Comparison of ENCODE assay signal across 7 mouse cellular contexts in genomic region chr3:37724171-37724804, GRCm38 (mm10). TPM values are rescaled to one million over a fixed set of nuclear protein-coding genes. Genes with fewer than 3 reads are reported as not detected.
DNase-seq lines count a peak whose midpoint lies in the region; ATAC-seq and TF ChIP-seq lines count a peak whose summit lies in the region.

Gene Gm5148, minus strand, starts transcription at chr3:37724490.

- H3K9me3 ChIP-seq in liver, embryonic 12.5 days (replicated peaks), result no peaks in the 10 kb centered on the region

- peak within 1 kb of the TSS; percentile 15; the same call in 1 of the 2 replicates for H3K9ac ChIP-seq in liver, embryonic 12.5 days

- peak within 1 kb of the TSS; percentile 60 for H3K4me2 ChIP-seq in liver, embryonic 12.5 days

- H3K4me3 ChIP-seq in liver, embryonic 12.5 days, result peak within 1 kb of the TSS; percentile 35
- H3K4me3 ChIP-seq in testis, adult 2 months (ENCODE audit: control insufficient read depth, low read depth, low read length), result peak within 1 kb of the TSS; percentile 85

- no peak for TF ChIP-seq CTCF in testis, adult 2 months (IDR thresholded peaks at IDR 0.05; ENCODE audit: control insufficient read depth, insufficient read depth, insufficient replicate concordance, low read depth, low read length)

- peak; percentile 50 for DNase-seq in WW6 (ENCODE audit: low read depth, low spot score)
- DNase-seq in cerebellum, postnatal 10 days, result peak; percentile 87 to 88
- DNase-seq in kidney, postnatal 14 days, result peak; percentile 93

- peak within 1 kb of the TSS; percentile 21; the same call in 1 of the 2 replicates for H3K27ac ChIP-seq in liver, embryonic 12.5 days
- peak within 1 kb of the TSS; percentile 32; the same call in 1 of the 2 replicates for H3K27ac ChIP-seq in testis, adult 2 months (ENCODE audit: control insufficient read depth, insufficient read depth, low read depth, low read length)

- 0 out of 2 replicates have a peak, but pooled peaks have one; percentile 5 for ATAC-seq in granulocyte monocyte progenitor cell, adult 5-6 weeks (replicated peaks; ENCODE audit: poor library complexity, severe bottlenecking)
- peak; percentile 25; the same call in 1 of the 2 replicates for ATAC-seq in liver, embryonic 12.5 days
- no peak for ATAC-seq in monocyte, adult 5-6 weeks (replicated peaks; ENCODE audit: insufficient number of reproducible peaks, low FRiP score, low TSS enrichment, poor library complexity, severe bottlenecking)

- peaks cover 63% of the 10 kb centered on the region for H3K27me3 ChIP-seq in liver, embryonic 12.5 days (replicated peaks)
- H3K27me3 ChIP-seq in testis, adult 2 months (ENCODE audit: control insufficient read depth, insufficient read depth, low read length), result no peaks in the 10 kb centered on the region

- H3K4me1 ChIP-seq in liver, embryonic 12.5 days, result peaks cover 32% of the 10 kb centered on the region
- peaks cover 16% of the 10 kb centered on the region for H3K4me1 ChIP-seq in testis, adult 2 months (ENCODE audit: control insufficient read depth, insufficient read depth, low read length)

- TF ChIP-seq POLR2A in testis, adult 2 months (IDR thresholded peaks at IDR 0.05; ENCODE audit: control insufficient read depth, low read depth, low read length), result no peak

- WGBS in liver, embryonic 12.5 days (ENCODE audit: insufficient replicate concordance), result 5% methylated on average over 24 of the region's 24 CpGs

- no peaks in the 10 kb centered on the region for H3K36me3 ChIP-seq in liver, embryonic 12.5 days
- H3K36me3 ChIP-seq in testis, adult 2 months (ENCODE audit: control insufficient read depth, insufficient read depth, low read length), result no peaks in the 10 kb centered on the region

RNA-seq across cellular contexts. Expression of gene Gm5148, which starts in this region (rescaled TPM):
- not detected in 2 replicates for total RNA-seq in granulocyte monocyte progenitor cell, adult 5-6 weeks (2014; fragmentation: Nextera tagmentation)
- 14.9 and 28.1 TPM in 2 replicates for total RNA-seq in granulocyte monocyte progenitor cell, adult 5-6 weeks (2017)
- 2.7 and 3.1 TPM in 2 replicates for polyA plus RNA-seq in liver, embryonic 12.5 days (2016; fragmentation: Nextera tagmentation; extraction: Ambion mirVana)
- 24.7 to 61.8 TPM (median 41.2 TPM) in 3 replicates for total RNA-seq in monocyte, adult 5-6 weeks (2017)
- polyA plus RNA-seq in testis, adult 2 months (2012; rRNA removed), result 0.93 and 1.8 TPM in 2 replicates
